ENCODE assay signal across 8 mouse cellular contexts in the genomic region with DNA sequence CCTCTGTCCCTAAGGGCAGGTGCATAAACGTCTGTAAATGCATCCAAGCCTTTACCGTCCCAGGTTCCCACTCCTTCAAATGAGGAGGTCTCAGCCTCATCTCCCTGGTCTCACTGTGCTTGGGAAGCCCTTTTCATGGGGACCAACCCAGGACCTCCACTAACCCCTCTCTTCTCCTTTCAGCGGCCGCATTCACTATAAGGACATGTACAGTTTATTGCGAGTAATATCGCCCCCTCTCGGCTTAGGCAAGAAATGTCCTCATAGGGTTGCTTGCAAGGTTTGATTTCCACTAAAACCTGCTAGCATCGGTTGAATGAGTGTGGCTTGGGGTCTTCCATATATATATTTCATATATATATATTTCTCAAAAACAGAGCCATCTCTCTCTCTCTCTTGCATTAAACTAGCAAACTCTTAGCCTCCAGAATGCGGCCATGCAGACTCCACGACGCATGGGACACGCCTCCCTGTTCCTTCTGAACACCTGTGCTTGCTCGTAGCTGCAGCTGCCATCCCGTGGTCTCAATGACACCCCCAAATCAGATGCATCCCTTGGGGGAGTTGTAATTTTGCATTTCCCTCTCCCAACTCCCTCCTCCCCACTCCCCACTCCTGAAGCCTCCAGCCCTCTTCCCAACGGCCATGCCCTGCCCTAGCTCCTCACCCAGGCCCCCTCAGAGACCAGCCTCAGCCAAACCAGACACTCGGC. TPM values are rescaled to one million over a fixed set of nuclear protein-coding genes. Genes with fewer than 3 reads are reported as not detected.
A peak's percentile ranks its signal among the peaks of the same experiment; 100 is the strongest.
DNase-seq lines count a peak whose midpoint lies in the region; ATAC-seq and TF ChIP-seq lines count a peak whose summit lies in the region.

No protein-coding gene starts in this region.

- DNase-seq in kidney, adult 9 months = peak; percentile 31
- DNase-seq in CH12.LX (ENCODE audit: extremely low read depth) = no peak
- DNase-seq in c-Kit-positive CD71-positive TER-119-negative erythroid progenitor cells, embryonic 14.5 days (ENCODE audit: low read depth) = peak; percentile 38
- DNase-seq in kidney, postnatal 36 days = peak; percentile 21 to 47
- peak; percentile 59 for DNase-seq in thymus, postnatal 4 days
- DNase-seq in right cerebral cortex, postnatal 25 days = no peak
- DNase-seq in layer of hippocampus, postnatal 36 days = no peak

- no peaks in the 10 kb centered on the region for H3K36me3 ChIP-seq in kidney, embryonic 14.5 days (ENCODE audit: control insufficient read depth, insufficient read depth, low read length)
- peaks cover 0 to 27% of the 10 kb centered on the region in 2 experiments for H3K36me3 ChIP-seq in CH12.LX (replicated peaks in 1 of 2; ENCODE audit: control insufficient read depth in 1 of 2, insufficient read depth in 1 of 2, low read length in 1 of 2)

- no peak overlapping the region for H3K4me2 ChIP-seq in kidney, embryonic 14.5 days (replicated peaks; ENCODE audit: low read depth, low read length)
- H3K4me2 ChIP-seq in CH12.LX (ENCODE audit: insufficient read depth, low read depth, poor library complexity, severe bottlenecking) = no peak overlapping the region

- dilution Hi-C loops in CH12.LX (cut with MboI; ENCODE audit: extremely low pct_ligation_motif_present, extremely low pct_unique_long_range_greater_than_20kb, low sequenced_read_pairs) = no loop called here

- 35% methylated on average over 16 of the region's 16 CpGs for WGBS in kidney, embryonic 14.5 days

- in situ Hi-C loops in CH12.LX (cut with MboI; ENCODE audit: low pct_ligation_motif_present, low pct_unique_long_range_greater_than_20kb, low sequenced_read_pairs) = no loop called here

- H3K9me3 ChIP-seq in kidney, embryonic 14.5 days (ENCODE audit: control insufficient read depth, low read length) = no peaks in the 10 kb centered on the region
- no peaks in the 10 kb centered on the region for H3K9me3 ChIP-seq in CH12.LX (replicated peaks; ENCODE audit: low read length)

- H3K27ac ChIP-seq in kidney, embryonic 14.5 days (ENCODE audit: low read depth, low read length) = no peak overlapping the region
- no peak overlapping the region for H3K27ac ChIP-seq in CH12.LX (ENCODE audit: insufficient read depth, low read depth)

- no peak for TF ChIP-seq EP300 in CH12.LX (IDR thresholded peaks at IDR 0.05; ENCODE audit: low read length)

- H3K79me2 ChIP-seq in CH12.LX (replicated peaks; ENCODE audit: control insufficient read depth, extremely low read depth, insufficient read depth, poor library complexity, severe bottlenecking) = no peaks in the 10 kb centered on the region

- H3K9ac ChIP-seq in kidney, embryonic 14.5 days (ENCODE audit: low read depth, low read length) = no peak overlapping the region
- H3K9ac ChIP-seq in CH12.LX (ENCODE audit: insufficient read depth, low read depth) = no peak overlapping the region

- ATAC-seq in kidney, embryonic 14.5 days (ENCODE audit: low FRiP score, low TSS enrichment) = no peak

- TF ChIP-seq RAD21 in CH12.LX (IDR thresholded peaks at IDR 0.05; ENCODE audit: low read depth, low read length) = peak; percentile 26

- H3K27me3 ChIP-seq in kidney, embryonic 14.5 days (ENCODE audit: control insufficient read depth, insufficient read depth, low read length) = peaks cover 3% of the 10 kb centered on the region; the same call in 1 of the 2 replicates
- peaks cover 43% of the 10 kb centered on the region for H3K27me3 ChIP-seq in CH12.LX (replicated peaks)

- TF ChIP-seq CTCF in CH12.LX (conservative IDR thresholded peaks at IDR 0.05 in 1 of 2, IDR thresholded peaks at IDR 0.05 in 1 of 2; ENCODE audit: low read depth in 2 of 2, low read length in 2 of 2) = peak; percentile 53 to 68

- TF ChIP-seq POLR2A in CH12.LX (IDR thresholded peaks at IDR 0.05; ENCODE audit: low read depth, low read length) = no peak

- no peaks in the 10 kb centered on the region for H3K4me1 ChIP-seq in kidney, embryonic 14.5 days (ENCODE audit: control insufficient read depth, insufficient read depth, low read length)
- H3K4me1 ChIP-seq in CH12.LX (ENCODE audit: control insufficient read depth in 1 of 2, insufficient read depth in 2 of 2) = peaks cover 0 to 13% of the 10 kb centered on the region in 2 experiments; a peak in 1 of 4 replicates

- no peak overlapping the region for H3K4me3 ChIP-seq in kidney, embryonic 14.5 days (ENCODE audit: low read length)
- H3K4me3 ChIP-seq in CH12.LX (replicated peaks in 1 of 3; ENCODE audit: low read depth in 2 of 3, low read length in 2 of 3, poor library complexity in 1 of 3) = no peak overlapping the region

TF ChIP-seq in CH12.LX, 34 proteins besides CTCF, POLR2A, EP300 and RAD21:
- TF ChIP-seq POLR2AphosphoS2 (IDR thresholded peaks at IDR 0.05; ENCODE audit: low read depth, low read length) (no peak), SMC3 (IDR thresholded peaks at IDR 0.05; ENCODE audit: low read depth, low read length) (peak; percentile 36), TCF12 (IDR thresholded peaks at IDR 0.05; ENCODE audit: low read depth, low read length) (no peak)

RNA-seq across cellular contexts. Expression of a gene that starts 48.0 kb away (rescaled TPM):
- 81.9 and 88.9 TPM in 2 replicates for polyA plus RNA-seq in kidney, embryonic 14.5 days (2014; fragmentation: Nextera tagmentation; extraction: Ambion mirVana)
- total RNA-seq in CH12.LX (2012; rRNA removed) (22.7 and 30.3 TPM in 2 replicates), CH12.LX (2014; rRNA removed) (30.9 and 35.4 TPM in 2 replicates)
- 25.7 and 26.3 TPM in 2 replicates for polyA plus RNA-seq in CH12.LX (2012; ENCODE audit: insufficient read length, low read depth)
- total RNA-seq in layer of hippocampus, postnatal 36 days (2021) = 1 to 10 TPM; 7.2 to 7.6 TPM

Comparison
In these comparisons a context has a peak if more than half of its experiments do, and no peak if none do; other contexts are left out.
1. DNase-seq: peak in kidney, adult 9 months (single experiment), c-Kit-positive CD71-positive TER-119-negative erythroid progenitor cells, embryonic 14.5 days (single experiment), kidney, postnatal 36 days (2 of 2) and thymus, postnatal 4 days (single experiment); none in CH12.LX (single experiment), right cerebral cortex, postnatal 25 days (single experiment) and layer of hippocampus, postnatal 36 days (0 of 2).